Mouse (Mus musculus) gastrocnemius, postnatal 10 days (tissue): ENCODE results near the gene Gm853. TPM values are rescaled to one million over a fixed set of nuclear protein-coding genes. Genes with fewer than 3 reads are reported as not detected.

ENCODE experiments used
- DNase-seq: peaks from one replicate; pipeline ENCODE4 v3.0.0; 2021; ENCODE audit warnings: mixed read lengths
- total RNA-seq, 2 experiments: library from RNA; stranded (reverse); gene quantifications; 2 replicates each; pipeline ENCODE4 v1.2.3; 2021

Gene Gm853
- total RNA-seq, 2 experiments from 2014 or later = not detected

- DNase-seq = no peak
Measured at GRCm38 (mm10) chr4:130173911-130174311, 48.3 kb downstream of the Gm853 start.

- DNase-seq = no peak
Measured at GRCm38 (mm10) chr4:130173060-130173822, 49.0 kb downstream of the Gm853 start.

GRCm38 (mm10) chr4:130171951-130172765 is 50.0 kb downstream of the Gm853 start:
- peak; percentile 54 for DNase-seq

GRCm38 (mm10) chr4:130170362-130170761 is 51.8 kb downstream of the Gm853 start:
- no peak for DNase-seq

GRCm38 (mm10) chr4:130169411-130169971 is 52.7 kb downstream of the Gm853 start:
- DNase-seq = no peak

GRCm38 (mm10) chr4:130168280-130169183 is 53.7 kb downstream of the Gm853 start:
- peak; percentile 66 for DNase-seq

- DNase-seq = no peak
Measured at GRCm38 (mm10) chr4:130167814-130168213, 54.4 kb downstream of the Gm853 start.

GRCm38 (mm10) chr4:130167321-130167720 is 54.9 kb downstream of the Gm853 start:
- DNase-seq = no peak

- no peak for DNase-seq
Measured at GRCm38 (mm10) chr4:130166592-130166991, 55.6 kb downstream of the Gm853 start.

- DNase-seq = no peak
Measured at GRCm38 (mm10) chr4:130166061-130166460, 56.1 kb downstream of the Gm853 start.

GRCm38 (mm10) chr4:130164121-130164520 is 58.1 kb downstream of the Gm853 start:
- no peak for DNase-seq

GRCm38 (mm10) chr4:130163391-130163861 is 58.8 kb downstream of the Gm853 start:
- DNase-seq = peak; percentile 36

GRCm38 (mm10) chr4:130161349-130161748 is 60.9 kb downstream of the Gm853 start:
- DNase-seq = no peak

Other genes starting within 250 kb of the Gm853 start
- gene Adgrb2, start 237.5 kb downstream of the Gm853 start, total RNA-seq = 1 to 10 TPM; 2.5 to 2.6 TPM
- 10 to 100 TPM; 61.7 to 92.4 TPM for gene Col16a1, start 174.6 kb downstream of the Gm853 start, total RNA-seq
- 10 to 100 TPM; 29.3 to 31.7 TPM for gene Pef1, start 119.8 kb downstream of the Gm853 start, total RNA-seq
- gene Hcrtr1, start 83.0 kb downstream of the Gm853 start, total RNA-seq = not detected
- 10 to 100 TPM; 27.7 to 33.1 TPM for gene Tinagl1, start 47.3 kb downstream of the Gm853 start, total RNA-seq
- 10 to 100 TPM; 47.8 to 51.5 TPM for gene Serinc2, start 56.8 kb upstream of the Gm853 start, total RNA-seq
- gene Fabp3, start 86.2 kb upstream of the Gm853 start, total RNA-seq = 100 to 1,000 TPM; 465 to 601 TPM
- gene Gm10570, start 86.3 kb upstream of the Gm853 start, total RNA-seq = not detected
- 10 to 100 TPM; 45.4 to 46.9 TPM for gene Zcchc17, start 137.5 kb upstream of the Gm853 start, total RNA-seq
- gene Snrnp40, start 137.7 kb upstream of the Gm853 start, total RNA-seq = 10 to 100 TPM; 27.2 to 29.5 TPM